Mouse (Mus musculus): ENCODE measurements around the gene Dmkn.
A peak's percentile ranks its signal among the peaks of the same experiment; 100 is the strongest.

GRCm38 (mm10) chr7:30810319-30810718, 46.8 kb downstream of the Dmkn start:
- TF ChIP-seq CTCF (IDR thresholded peaks at IDR 0.05; ENCODE audit: control insufficient read depth, insufficient read depth, low read length) = peak; percentile 55
- no peak for TF ChIP-seq POLR2A (IDR thresholded peaks at IDR 0.05; ENCODE audit: borderline replicate concordance, control insufficient read depth, low read depth, low read length)
